Mouse (Mus musculus) embryonic facial prominence, embryonic 13.5 days (tissue): ENCODE data around the gene Akr1c18. TPM values are rescaled to one million over a fixed set of nuclear protein-coding genes. Genes with fewer than 3 reads are reported as not detected.
"Not testable (repeated sequence)": the region's sequence is repeated elsewhere in the genome, so short reads cannot be mapped to it uniquely, and the experiment has no call there.

ENCODE experiments used
- ATAC-seq: fragments of 200-750 bp; cut with Nextera tagmentation; 2 replicates; pipeline ENCODE4 v1.8.0; 2017; ENCODE audit warnings: low read depth; ENCODE audit not compliant: insufficient number of reproducible peaks, insufficient read depth, low FRiP score, low TSS enrichment
- H3K27ac ChIP-seq: fragments of 300-500 bp; sonication (generic); 2 replicates; pipeline ENCODE4 v1.5.1; 2015; ENCODE audit warnings: moderate library complexity, mild to moderate bottlenecking, inconsistent platforms
- H3K27me3 ChIP-seq: fragments of 300-500 bp; sonication (generic); 2 replicates; pipeline ENCODE4 v1.6.1; 2015; ENCODE audit warnings: mild to moderate bottlenecking, inconsistent platforms
- H3K36me3 ChIP-seq: fragments of 300-500 bp; sonication (generic); 2 replicates; pipeline ENCODE4 v1.6.1; 2015; ENCODE audit warnings: mild to moderate bottlenecking, inconsistent platforms
- H3K4me1 ChIP-seq: fragments of 300-500 bp; sonication (generic); 2 replicates; pipeline ENCODE4 v1.6.1; 2015; ENCODE audit warnings: inconsistent platforms
- H3K4me2 ChIP-seq: fragments of 300-500 bp; sonication (generic); 2 replicates; pipeline ENCODE4 v1.6.1; 2015; ENCODE audit warnings: moderate library complexity, mild to moderate bottlenecking, inconsistent platforms
- H3K4me3 ChIP-seq: fragments of 300-500 bp; sonication (generic); 2 replicates; pipeline ENCODE4 v1.5.1; 2015; ENCODE audit warnings: mild to moderate bottlenecking, inconsistent platforms
- H3K9ac ChIP-seq: fragments of 300-500 bp; sonication (generic); 2 replicates; pipeline ENCODE4 v1.6.1; 2015; ENCODE audit warnings: mild to moderate bottlenecking, inconsistent platforms
- H3K9me3 ChIP-seq: fragments of 300-500 bp; sonication (generic); 2 replicates; pipeline ENCODE4 v1.6.1; 2016; ENCODE audit warnings: inconsistent platforms
- WGBS: fragments of 180-500 bp; shearing (Covaris S2); methylation state at CpG from one replicate; pipeline ENCODE4 v1.1.7; 2015; ENCODE audit warnings: mixed read lengths; 5-methylcytosine and 5-hydroxymethylcytosine counted together
- polyA plus RNA-seq: library from polyadenylated mRNA; unstranded; fragments of >200 nt; fragmentation: Nextera tagmentation; extraction: Ambion mirVana; gene quantifications from 2 replicates; pipeline ENCODE4 v1.2.1, GENCODE M21; 2015

Akr1c18 gene
- polyA plus RNA-seq, 1 experiment from 2014 or later: 0.52 TPM

GRCm38 (mm10) chr13:4144261-4144660 is 6.2 kb downstream of the Akr1c18 start:
- H3K4me2 ChIP-seq: no peak overlapping the region
- no peaks in the 10 kb centered on the region for H3K36me3 ChIP-seq
- no peak for ATAC-seq
- H3K4me1 ChIP-seq: no peaks in the 10 kb centered on the region
- H3K27me3 ChIP-seq: no peaks in the 10 kb centered on the region
- H3K9me3 ChIP-seq: no peaks in the 10 kb centered on the region
- WGBS: 74% methylated on average over 1 of the region's 1 CpGs
- H3K9ac ChIP-seq: no peak overlapping the region
- no peak overlapping the region for H3K4me3 ChIP-seq
- H3K27ac ChIP-seq: no peak overlapping the region

- Histone ChIP-seq H3K9me3 (no peaks in the 10 kb centered on the region), H3K4me3 (no peak overlapping the region), H3K4me1 (no peaks in the 10 kb centered on the region), H3K9ac (no peak overlapping the region), H3K27me3 (no peaks in the 10 kb centered on the region), H3K36me3 (no peaks in the 10 kb centered on the region), H3K27ac (no peak overlapping the region), H3K4me2 (no peak overlapping the region)
- no peak for ATAC-seq
- 37% methylated on average over 2 of the region's 2 CpGs for WGBS
Observed at GRCm38 (mm10) chr13:4133070-4133469, 17.4 kb downstream of the Akr1c18 start.

GRCm38 (mm10) chr13:4131721-4132120 is 18.7 kb downstream of the Akr1c18 start:
- Histone ChIP-seq H3K4me1 (no peaks in the 10 kb centered on the region), H3K9me3 (no peaks in the 10 kb centered on the region), H3K4me3 (no peak overlapping the region), H3K4me2 (no peak overlapping the region), H3K36me3 (no peaks in the 10 kb centered on the region), H3K27me3 (no peaks in the 10 kb centered on the region), H3K9ac (no peak overlapping the region), H3K27ac (no peak overlapping the region)
- WGBS: 60% methylated on average over 3 of the region's 3 CpGs
- ATAC-seq: no peak

- no peaks in the 10 kb centered on the region for H3K4me1 ChIP-seq
- H3K4me3 ChIP-seq: no peak overlapping the region
- no peaks in the 10 kb centered on the region for H3K9me3 ChIP-seq
- H3K27ac ChIP-seq: no peak overlapping the region
- WGBS: 83% methylated on average over 1 of the region's 1 CpGs
- no peak overlapping the region for H3K9ac ChIP-seq
- no peak for ATAC-seq
- H3K4me2 ChIP-seq: no peak overlapping the region
- no peaks in the 10 kb centered on the region for H3K27me3 ChIP-seq
- H3K36me3 ChIP-seq: no peaks in the 10 kb centered on the region
Observed at GRCm38 (mm10) chr13:4131317-4131716, 19.1 kb downstream of the Akr1c18 start.

GRCm38 (mm10) chr13:4129100-4129499 is 21.4 kb downstream of the Akr1c18 start:
- H3K9ac ChIP-seq: no peak overlapping the region
- no peak for ATAC-seq
- no peaks in the 10 kb centered on the region for H3K36me3 ChIP-seq
- H3K27ac ChIP-seq: no peak overlapping the region
- WGBS: 30% methylated on average over 5 of the region's 5 CpGs
- no peak overlapping the region for H3K4me3 ChIP-seq
- H3K27me3 ChIP-seq: no peaks in the 10 kb centered on the region
- H3K9me3 ChIP-seq: no peaks in the 10 kb centered on the region
- no peaks in the 10 kb centered on the region for H3K4me1 ChIP-seq
- no peak overlapping the region for H3K4me2 ChIP-seq

GRCm38 (mm10) chr13:4125846-4126245 is 24.6 kb downstream of the Akr1c18 start:
- H3K9me3 ChIP-seq, ATAC-seq, H3K4me3 ChIP-seq, H3K36me3 ChIP-seq, H3K4me1 ChIP-seq, H3K27me3 ChIP-seq, H3K4me2 ChIP-seq, H3K9ac ChIP-seq, H3K27ac ChIP-seq: not testable (repeated sequence)
- 81% methylated on average over 1 of the region's 1 CpGs for WGBS

GRCm38 (mm10) chr13:4124471-4124870 is 26.0 kb downstream of the Akr1c18 start:
- H3K36me3 ChIP-seq, H3K4me1 ChIP-seq, H3K9ac ChIP-seq, H3K4me2 ChIP-seq, ATAC-seq, H3K27ac ChIP-seq, H3K4me3 ChIP-seq, H3K9me3 ChIP-seq, H3K27me3 ChIP-seq: not testable (repeated sequence)
- 92% methylated on average over 6 of the region's 6 CpGs for WGBS

- no peaks in the 10 kb centered on the region for H3K36me3 ChIP-seq
- no peak overlapping the region for H3K4me3 ChIP-seq
- H3K9ac ChIP-seq: no peak overlapping the region
- H3K4me2 ChIP-seq: no peak overlapping the region
- H3K9me3 ChIP-seq: no peaks in the 10 kb centered on the region
- H3K4me1 ChIP-seq: no peaks in the 10 kb centered on the region
- no peak overlapping the region for H3K27ac ChIP-seq
- no peaks in the 10 kb centered on the region for H3K27me3 ChIP-seq
- 84% methylated on average over 7 of the region's 7 CpGs for WGBS
- ATAC-seq: no peak
Observed at GRCm38 (mm10) chr13:4123146-4123545, 27.3 kb downstream of the Akr1c18 start.

GRCm38 (mm10) chr13:4119181-4119904 is 31.1 kb downstream of the Akr1c18 start:
- no peak overlapping the region for H3K4me3 ChIP-seq

GRCm38 (mm10) chr13:4110281-4111188 is 39.9 kb downstream of the Akr1c18 start:
- WGBS: 36% methylated on average over 6 of the region's 6 CpGs
- H3K4me3 ChIP-seq: no peak overlapping the region
- H3K4me2 ChIP-seq: no peak overlapping the region
- no peak for ATAC-seq
- no peaks in the 10 kb centered on the region for H3K27me3 ChIP-seq
- no peak overlapping the region for H3K27ac ChIP-seq
- H3K9me3 ChIP-seq: no peaks in the 10 kb centered on the region
- H3K36me3 ChIP-seq: no peaks in the 10 kb centered on the region
- no peak overlapping the region for H3K9ac ChIP-seq
- no peaks in the 10 kb centered on the region for H3K4me1 ChIP-seq

More at GRCm38 (mm10) chr13:4119181-4119904, 31.1 kb downstream of the Akr1c18 start:
- WGBS: 63% methylated on average over 2 of the region's 2 CpGs
- ATAC-seq: no peak
- Histone ChIP-seq H3K4me2 (no peak overlapping the region), H3K9me3 (no peaks in the 10 kb centered on the region), H3K4me1 (no peaks in the 10 kb centered on the region), H3K27ac (no peak overlapping the region), H3K36me3 (no peaks in the 10 kb centered on the region), H3K27me3 (no peaks in the 10 kb centered on the region), H3K9ac (no peak overlapping the region)

GRCm38 (mm10) chr13:4102721-4103120 is 47.7 kb downstream of the Akr1c18 start:
- Histone ChIP-seq H3K27me3 (no peaks in the 10 kb centered on the region), H3K9me3 (no peaks in the 10 kb centered on the region), H3K4me3 (no peak overlapping the region), H3K4me1 (no peaks in the 10 kb centered on the region), H3K27ac (no peak overlapping the region), H3K36me3 (no peaks in the 10 kb centered on the region), H3K4me2 (no peak overlapping the region), H3K9ac (no peak overlapping the region)
- ATAC-seq: no peak

- no peak overlapping the region for H3K4me2 ChIP-seq
- no peaks in the 10 kb centered on the region for H3K4me1 ChIP-seq
- ATAC-seq: no peak
- no peak overlapping the region for H3K4me3 ChIP-seq
- H3K9ac ChIP-seq: no peak overlapping the region
- H3K36me3 ChIP-seq: no peaks in the 10 kb centered on the region
- no peaks in the 10 kb centered on the region for H3K27me3 ChIP-seq
- no peak overlapping the region for H3K27ac ChIP-seq
- no peaks in the 10 kb centered on the region for H3K9me3 ChIP-seq
Observed at GRCm38 (mm10) chr13:4101691-4102090, 48.8 kb downstream of the Akr1c18 start.
